Mouse (Mus musculus) small intestine, adult 2 months (tissue): ENCODE measurements around the gene Myoz2.

ENCODE experiments used
- CTCF ChIP-seq: fragments of 200-500 bp; IDR thresholded peaks from 2 replicates; pipeline ENCODE4 v1.5.1; 2012; ENCODE audit warnings: low read depth, mild to moderate bottlenecking, control low read depth, inconsistent platforms, low read length, moderate library complexity, mixed read lengths; ENCODE audit not compliant: insufficient replicate concordance, insufficient read length; ENCODE audit errors: extremely low read depth
- POLR2A ChIP-seq: fragments of 200-500 bp; IDR thresholded peaks from 2 replicates; pipeline ENCODE4 v1.6.1; 2012; ENCODE audit warnings: low read depth, mild to moderate bottlenecking, control low read depth, inconsistent platforms, low read length, moderate library complexity

- no peak for TF ChIP-seq CTCF
- TF ChIP-seq POLR2A: no peak
These were observed 24.0 kb upstream of the Myoz2 start for GRCm38 (mm10) chr3:123058832-123059231.
